Mouse (Mus musculus): ENCODE data around the gene Coq8b. TPM values are rescaled to one million over a fixed set of nuclear protein-coding genes. Genes with fewer than 3 reads are reported as not detected.

Coq8b gene
- polyA plus RNA-seq, 1 experiment from 2014 or later = 23.4 TPM

DNA sequence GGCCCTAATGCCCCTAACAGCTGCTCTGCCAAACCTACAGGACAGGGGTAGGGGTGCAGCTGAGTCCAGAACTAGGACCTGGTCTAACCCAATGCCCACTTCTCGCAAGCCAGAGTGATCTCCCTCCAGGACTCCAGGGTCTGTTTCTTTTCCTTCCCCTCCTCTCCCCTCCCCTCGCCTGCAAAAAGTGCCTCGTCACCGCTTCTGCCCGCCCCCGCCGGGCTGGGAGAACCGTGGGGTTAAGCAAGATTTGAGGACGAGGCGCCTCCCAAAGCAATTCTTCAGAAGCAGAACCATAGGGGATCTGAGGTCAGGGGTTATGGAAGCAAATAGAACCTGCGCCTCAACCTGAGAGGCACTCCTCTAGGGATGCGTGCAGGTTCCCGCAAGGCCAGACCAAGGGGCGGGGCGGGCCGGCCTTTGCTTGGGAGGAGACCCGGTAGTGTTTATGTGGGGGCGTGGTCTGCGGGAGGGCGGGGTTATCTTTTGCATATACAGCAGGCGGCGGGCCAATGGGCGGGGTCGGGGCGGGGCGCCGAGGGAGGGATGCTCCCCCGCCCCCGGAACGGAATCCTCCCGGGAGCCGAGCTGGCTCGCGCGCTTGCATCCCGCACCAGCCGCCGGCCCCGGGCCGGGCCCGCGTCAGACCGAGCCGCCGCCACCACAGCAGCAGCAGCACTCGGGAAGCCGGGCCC is 25.5 kb downstream of the Coq8b start, which contains the start of gene Numbl:
TSS of gene Numbl (plus strand) at position 229 of the 695 bp plus-strand sequence.
- H3K4me1 ChIP-seq (replicated peaks; ENCODE audit: control insufficient read depth, insufficient read depth, low read length) = peaks cover 24% of the 10 kb centered on the region
- peak within 1 kb of the TSS; percentile 76 for H3K4me3 ChIP-seq (ENCODE audit: low read length)
- peak; percentile 85 for ATAC-seq (ENCODE audit: low read depth)
- H3K9ac ChIP-seq (ENCODE audit: low read length) = peak within 1 kb of the TSS; percentile 90
- WGBS = 1% methylated on average over 37 of the region's 47 CpGs
- H3K4me2 ChIP-seq (ENCODE audit: low read depth, low read length) = peak within 1 kb of the TSS; percentile 87
- peaks cover 9% of the 10 kb centered on the region for H3K36me3 ChIP-seq (ENCODE audit: control insufficient read depth, insufficient read depth, low read length)
- no peaks in the 10 kb centered on the region for H3K27me3 ChIP-seq (ENCODE audit: control insufficient read depth, insufficient read depth, low read depth, low read length)
- no peaks in the 10 kb centered on the region for H3K9me3 ChIP-seq (ENCODE audit: control insufficient read depth, low read length)
- peak within 1 kb of the TSS; percentile 66 for H3K27ac ChIP-seq (ENCODE audit: low read length)

- no peak for ATAC-seq (ENCODE audit: low read depth)
- WGBS = 3% methylated on average over 9 of the region's 9 CpGs
Observed at GRCm38 (mm10) chr7:27259271-27259721, 26.5 kb downstream of the Coq8b start.

GRCm38 (mm10) chr7:27259771-27260170 is 26.9 kb downstream of the Coq8b start:
- H3K9ac ChIP-seq (ENCODE audit: low read length) = peak overlapping the region; percentile 90
- WGBS = 17% methylated on average over 5 of the region's 5 CpGs
- ATAC-seq (ENCODE audit: low read depth) = no peak
- no peaks in the 10 kb centered on the region for H3K27me3 ChIP-seq (ENCODE audit: control insufficient read depth, insufficient read depth, low read depth, low read length)
- peak overlapping the region; percentile 43 for H3K27ac ChIP-seq (ENCODE audit: low read length)
- peak overlapping the region; percentile 76 for H3K4me3 ChIP-seq (ENCODE audit: low read length)
- H3K4me1 ChIP-seq (replicated peaks; ENCODE audit: control insufficient read depth, insufficient read depth, low read length) = peaks cover 24% of the 10 kb centered on the region
- H3K36me3 ChIP-seq (ENCODE audit: control insufficient read depth, insufficient read depth, low read length) = peaks cover 13% of the 10 kb centered on the region
- peak overlapping the region; percentile 87 for H3K4me2 ChIP-seq (ENCODE audit: low read depth, low read length)
- no peaks in the 10 kb centered on the region for H3K9me3 ChIP-seq (ENCODE audit: control insufficient read depth, low read length)

More at GRCm38 (mm10) chr7:27259271-27259721, 26.5 kb downstream of the Coq8b start:
- H3K27ac ChIP-seq (ENCODE audit: low read length) = peak overlapping the region; percentile 43
- H3K36me3 ChIP-seq (ENCODE audit: control insufficient read depth, insufficient read depth, low read length) = peaks cover 11% of the 10 kb centered on the region
- peak overlapping the region; percentile 90 for H3K9ac ChIP-seq (ENCODE audit: low read length)
- H3K4me2 ChIP-seq (ENCODE audit: low read depth, low read length) = peak overlapping the region; percentile 87
- H3K27me3 ChIP-seq (ENCODE audit: control insufficient read depth, insufficient read depth, low read depth, low read length) = no peaks in the 10 kb centered on the region
- H3K9me3 ChIP-seq (ENCODE audit: control insufficient read depth, low read length) = no peaks in the 10 kb centered on the region
- peaks cover 24% of the 10 kb centered on the region for H3K4me1 ChIP-seq (replicated peaks; ENCODE audit: control insufficient read depth, insufficient read depth, low read length)
- H3K4me3 ChIP-seq (ENCODE audit: low read length) = peak overlapping the region; percentile 76

- peak overlapping the region; percentile 6 for H3K4me2 ChIP-seq (ENCODE audit: low read depth, low read length)
- peaks cover 13% of the 10 kb centered on the region for H3K36me3 ChIP-seq (ENCODE audit: control insufficient read depth, insufficient read depth, low read length)
- no peak overlapping the region for H3K9ac ChIP-seq (ENCODE audit: low read length)
- no peak for ATAC-seq (ENCODE audit: low read depth)
- WGBS = 44% methylated on average over 7 of the region's 7 CpGs
- no peaks in the 10 kb centered on the region for H3K27me3 ChIP-seq (ENCODE audit: control insufficient read depth, insufficient read depth, low read depth, low read length)
- H3K27ac ChIP-seq (ENCODE audit: low read length) = no peak overlapping the region
- no peaks in the 10 kb centered on the region for H3K9me3 ChIP-seq (ENCODE audit: control insufficient read depth, low read length)
- H3K4me1 ChIP-seq (replicated peaks; ENCODE audit: control insufficient read depth, insufficient read depth, low read length) = peaks cover 24% of the 10 kb centered on the region
- no peak overlapping the region for H3K4me3 ChIP-seq (ENCODE audit: low read length)
Observed at GRCm38 (mm10) chr7:27260856-27261255, 28.0 kb downstream of the Coq8b start.

- Histone ChIP-seq H3K9ac (ENCODE audit: low read length) (no peak overlapping the region), H3K27ac (ENCODE audit: low read length) (no peak overlapping the region), H3K4me1 (replicated peaks; ENCODE audit: control insufficient read depth, insufficient read depth, low read length) (peaks cover 31% of the 10 kb centered on the region), H3K36me3 (ENCODE audit: control insufficient read depth, insufficient read depth, low read length) (peaks cover 13% of the 10 kb centered on the region), H3K4me2 (ENCODE audit: low read depth, low read length) (no peak overlapping the region), H3K27me3 (ENCODE audit: control insufficient read depth, insufficient read depth, low read depth, low read length) (no peaks in the 10 kb centered on the region), H3K4me3 (ENCODE audit: low read length) (no peak overlapping the region), H3K9me3 (ENCODE audit: control insufficient read depth, low read length) (no peaks in the 10 kb centered on the region)
- ATAC-seq (ENCODE audit: low read depth) = no peak
- 63% methylated on average over 6 of the region's 6 CpGs for WGBS
Observed at GRCm38 (mm10) chr7:27261888-27262287, 29.1 kb downstream of the Coq8b start.

GRCm38 (mm10) chr7:27264761-27265160 is 31.9 kb downstream of the Coq8b start:
- no peak overlapping the region for H3K4me3 ChIP-seq (ENCODE audit: low read length)
- no peak overlapping the region for H3K4me2 ChIP-seq (ENCODE audit: low read depth, low read length)
- H3K9ac ChIP-seq (ENCODE audit: low read length) = no peak overlapping the region
- peaks cover 31% of the 10 kb centered on the region for H3K36me3 ChIP-seq (ENCODE audit: control insufficient read depth, insufficient read depth, low read length)
- H3K27ac ChIP-seq (ENCODE audit: low read length) = no peak overlapping the region
- ATAC-seq (ENCODE audit: low read depth) = no peak
- no peaks in the 10 kb centered on the region for H3K27me3 ChIP-seq (ENCODE audit: control insufficient read depth, insufficient read depth, low read depth, low read length)
- 90% methylated on average over 12 of the region's 12 CpGs for WGBS
- H3K4me1 ChIP-seq (replicated peaks; ENCODE audit: control insufficient read depth, insufficient read depth, low read length) = peaks cover 21% of the 10 kb centered on the region
- H3K9me3 ChIP-seq (ENCODE audit: control insufficient read depth, low read length) = no peaks in the 10 kb centered on the region

- H3K27me3 ChIP-seq (ENCODE audit: control insufficient read depth, insufficient read depth, low read depth, low read length) = no peaks in the 10 kb centered on the region
- 28% methylated on average over 20 of the region's 20 CpGs for WGBS
- 0 out of 2 replicates have a peak overlapping the region, but pooled peaks have one; percentile 9 for H3K9ac ChIP-seq (ENCODE audit: low read length)
- ATAC-seq (ENCODE audit: low read depth) = peak; percentile 88
- H3K9me3 ChIP-seq (ENCODE audit: control insufficient read depth, low read length) = no peaks in the 10 kb centered on the region
- H3K36me3 ChIP-seq (ENCODE audit: control insufficient read depth, insufficient read depth, low read length) = peaks cover 41% of the 10 kb centered on the region
- peak overlapping the region; percentile 67 for H3K27ac ChIP-seq (ENCODE audit: low read length)
- peaks cover 14% of the 10 kb centered on the region for H3K4me1 ChIP-seq (replicated peaks; ENCODE audit: control insufficient read depth, insufficient read depth, low read length)
- 0 out of 2 replicates have a peak overlapping the region, but pooled peaks have one; percentile 3 for H3K4me2 ChIP-seq (ENCODE audit: low read depth, low read length)
- H3K4me3 ChIP-seq (ENCODE audit: low read length) = no peak overlapping the region
Observed at GRCm38 (mm10) chr7:27266515-27267128, 33.8 kb downstream of the Coq8b start.

- WGBS = 86% methylated on average over 8 of the region's 8 CpGs
- H3K4me1 ChIP-seq (replicated peaks; ENCODE audit: control insufficient read depth, insufficient read depth, low read length) = peaks cover 12% of the 10 kb centered on the region
- H3K27ac ChIP-seq (ENCODE audit: low read length) = no peak overlapping the region
- H3K9ac ChIP-seq (ENCODE audit: low read length) = no peak overlapping the region
- peaks cover 41% of the 10 kb centered on the region for H3K36me3 ChIP-seq (ENCODE audit: control insufficient read depth, insufficient read depth, low read length)
- H3K4me2 ChIP-seq (ENCODE audit: low read depth, low read length) = no peak overlapping the region
- no peaks in the 10 kb centered on the region for H3K9me3 ChIP-seq (ENCODE audit: control insufficient read depth, low read length)
- no peaks in the 10 kb centered on the region for H3K27me3 ChIP-seq (ENCODE audit: control insufficient read depth, insufficient read depth, low read depth, low read length)
- no peak for ATAC-seq (ENCODE audit: low read depth)
- no peak overlapping the region for H3K4me3 ChIP-seq (ENCODE audit: low read length)
Observed at GRCm38 (mm10) chr7:27271423-27271822, 38.6 kb downstream of the Coq8b start.

DNA sequence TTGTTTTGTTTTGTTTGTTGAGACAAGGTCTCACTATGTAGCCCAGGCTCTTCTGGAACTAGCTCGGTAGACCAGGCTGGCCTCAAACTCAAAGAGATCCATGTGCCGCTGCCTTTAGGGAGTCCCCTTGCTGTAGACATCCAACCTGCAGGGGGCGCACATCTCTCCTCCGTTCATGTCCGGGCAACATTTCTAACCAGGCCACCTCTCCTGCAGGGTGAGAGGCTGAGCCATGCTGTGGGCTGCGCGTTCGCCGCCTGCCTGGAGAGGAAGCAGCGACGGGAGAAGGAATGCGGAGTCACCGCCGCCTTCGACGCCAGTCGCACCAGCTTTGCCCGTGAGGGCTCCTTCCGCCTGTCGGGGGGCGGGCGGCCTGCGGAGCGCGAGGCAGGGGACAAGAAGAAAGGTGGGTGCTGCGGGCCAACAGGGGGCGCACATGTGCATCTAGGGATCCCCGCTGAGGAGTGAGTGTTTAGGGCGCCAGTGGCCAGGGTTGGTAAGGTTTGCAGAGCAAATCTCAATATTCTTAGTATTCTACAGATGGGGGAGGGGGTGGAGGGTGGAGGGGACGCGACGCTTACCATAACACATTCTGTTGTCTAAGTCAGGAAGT is 41.0 kb downstream of the Coq8b start:
- Histone ChIP-seq H3K36me3 (ENCODE audit: control insufficient read depth, insufficient read depth, low read length) (peaks cover 46% of the 10 kb centered on the region), H3K4me3 (ENCODE audit: low read length) (no peak overlapping the region), H3K9me3 (ENCODE audit: control insufficient read depth, low read length) (no peaks in the 10 kb centered on the region), H3K27me3 (ENCODE audit: control insufficient read depth, insufficient read depth, low read depth, low read length) (no peaks in the 10 kb centered on the region), H3K9ac (ENCODE audit: low read length) (no peak overlapping the region), H3K27ac (ENCODE audit: low read length) (no peak overlapping the region), H3K4me2 (ENCODE audit: low read depth, low read length) (no peak overlapping the region), H3K4me1 (replicated peaks; ENCODE audit: control insufficient read depth, insufficient read depth, low read length) (no peaks in the 10 kb centered on the region)
- 55% methylated on average over 32 of the region's 32 CpGs for whole genome bisulfite sequencing
- peak; percentile 51; the same call in 1 of the 2 replicates for ATAC-seq (ENCODE audit: low read depth)
